Mouse (Mus musculus) CD8-positive naive resting alpha-beta T cell, adult 2 months (primary cell): ENCODE measurements around the gene Pklr.
"Not testable (repeated sequence)": the region's sequence is repeated elsewhere in the genome, so short reads cannot be mapped to it uniquely, and the experiment has no call there.

Experiments
- DNase-seq, 2 experiments: peaks; one replicate each; pipeline ENCODE4 v3.0.0; 2022; ENCODE audit warnings: low read depth in 2 of 2, low spot score in 2 of 2

Gene Pklr

DNA sequence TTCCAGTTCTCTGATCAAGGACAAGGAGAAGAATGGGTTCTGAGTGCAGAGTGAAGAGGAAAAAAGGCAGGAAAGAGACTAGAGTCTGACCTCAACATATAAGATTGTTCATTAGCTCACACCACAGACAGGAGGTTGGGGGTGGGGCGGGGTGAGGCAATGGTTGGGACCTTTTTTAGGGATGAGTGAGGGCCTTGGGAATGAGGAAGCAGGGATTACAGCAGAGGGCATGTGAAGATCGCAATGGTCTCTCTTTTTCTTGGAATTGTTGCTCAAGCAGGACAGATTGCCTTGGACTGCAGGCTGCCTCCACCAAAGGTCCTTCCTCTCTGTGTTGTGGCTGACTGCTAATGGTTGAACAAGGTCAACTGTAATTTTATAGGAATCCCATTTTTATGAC, 12.6 kb upstream of the Pklr start:
- no peak for DNase-seq

DNA sequence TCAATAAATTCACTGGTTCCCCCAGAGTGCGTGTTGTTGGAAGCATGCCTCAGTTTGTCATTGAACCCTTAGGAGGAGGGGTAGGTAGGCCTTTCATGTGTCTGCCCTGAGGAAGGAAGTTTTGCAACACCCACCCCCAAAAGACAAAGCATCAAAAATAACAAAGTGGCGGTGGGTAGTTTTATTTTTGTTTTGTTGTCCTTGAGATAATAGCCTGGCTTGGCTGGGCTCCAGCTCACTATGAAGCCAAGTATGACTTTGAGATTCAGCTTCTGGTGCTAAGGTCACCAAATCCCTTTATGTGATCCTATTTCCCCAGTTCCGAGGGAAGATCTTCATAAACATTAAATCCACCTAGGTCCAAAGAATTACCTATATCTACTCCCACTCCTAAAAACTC, 11.7 kb upstream of the Pklr start:
- no peak for DNase-seq

DNA sequence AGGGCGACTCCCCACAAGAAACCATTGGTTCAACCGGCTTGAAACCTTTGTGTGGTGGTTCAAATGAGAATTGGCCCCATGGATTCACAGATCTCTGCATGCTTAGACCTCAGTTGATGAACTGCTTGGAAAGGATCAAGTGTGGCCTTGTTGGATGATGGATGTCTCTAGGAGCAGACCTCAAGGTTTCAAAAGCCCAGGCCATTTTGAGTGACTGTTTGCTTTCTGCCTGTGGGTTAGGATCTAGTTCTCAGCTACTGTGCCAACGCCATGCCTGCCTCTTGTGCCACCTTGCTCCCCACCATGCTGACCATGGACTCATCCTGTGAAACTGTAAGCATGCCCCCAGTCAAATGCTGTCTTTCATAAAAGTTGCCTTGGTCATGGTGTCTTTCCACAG, 10.0 kb upstream of the Pklr start:
- no peak for DNase-seq

DNA sequence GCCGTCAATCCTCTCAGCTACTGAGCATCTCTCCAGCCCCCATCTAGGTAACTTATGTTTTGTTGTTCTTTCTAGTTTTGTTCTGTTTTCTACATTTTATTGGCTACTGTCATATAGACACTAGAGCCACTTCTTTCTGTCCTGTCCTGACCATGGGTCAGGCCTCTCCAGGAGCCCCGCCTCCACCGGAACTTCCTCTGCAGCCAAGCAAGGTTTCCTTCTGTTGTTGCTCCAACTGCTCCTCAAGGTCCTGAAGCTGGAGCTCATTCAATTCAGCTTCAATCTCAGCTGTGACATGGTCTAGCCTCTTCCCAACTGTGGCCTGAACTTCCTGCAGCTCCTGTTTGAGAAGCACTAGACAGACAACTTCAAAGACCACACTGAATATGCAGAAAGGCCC, 6.0 kb upstream of the Pklr start:
- DNase-seq: no peak

DNA sequence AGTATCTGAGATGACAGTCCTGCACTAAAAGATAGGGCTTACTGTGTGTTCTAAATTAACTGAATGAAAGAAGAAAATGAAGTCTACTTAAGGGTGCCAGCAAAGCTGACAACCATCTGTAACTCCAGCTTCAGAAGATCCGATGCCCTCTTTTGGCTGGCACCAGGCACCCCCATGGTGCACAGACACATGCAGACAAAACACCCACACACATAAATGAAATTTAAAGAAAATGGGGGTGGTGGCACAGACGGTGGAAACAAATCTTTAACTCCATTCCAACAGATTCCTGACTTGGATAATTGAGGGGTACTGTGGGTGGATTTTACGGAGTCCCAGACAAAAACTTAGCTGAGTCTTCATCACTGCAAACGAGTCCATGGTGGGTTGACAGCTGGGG, 4.1 kb upstream of the Pklr start:
- no peak for DNase-seq

DNA sequence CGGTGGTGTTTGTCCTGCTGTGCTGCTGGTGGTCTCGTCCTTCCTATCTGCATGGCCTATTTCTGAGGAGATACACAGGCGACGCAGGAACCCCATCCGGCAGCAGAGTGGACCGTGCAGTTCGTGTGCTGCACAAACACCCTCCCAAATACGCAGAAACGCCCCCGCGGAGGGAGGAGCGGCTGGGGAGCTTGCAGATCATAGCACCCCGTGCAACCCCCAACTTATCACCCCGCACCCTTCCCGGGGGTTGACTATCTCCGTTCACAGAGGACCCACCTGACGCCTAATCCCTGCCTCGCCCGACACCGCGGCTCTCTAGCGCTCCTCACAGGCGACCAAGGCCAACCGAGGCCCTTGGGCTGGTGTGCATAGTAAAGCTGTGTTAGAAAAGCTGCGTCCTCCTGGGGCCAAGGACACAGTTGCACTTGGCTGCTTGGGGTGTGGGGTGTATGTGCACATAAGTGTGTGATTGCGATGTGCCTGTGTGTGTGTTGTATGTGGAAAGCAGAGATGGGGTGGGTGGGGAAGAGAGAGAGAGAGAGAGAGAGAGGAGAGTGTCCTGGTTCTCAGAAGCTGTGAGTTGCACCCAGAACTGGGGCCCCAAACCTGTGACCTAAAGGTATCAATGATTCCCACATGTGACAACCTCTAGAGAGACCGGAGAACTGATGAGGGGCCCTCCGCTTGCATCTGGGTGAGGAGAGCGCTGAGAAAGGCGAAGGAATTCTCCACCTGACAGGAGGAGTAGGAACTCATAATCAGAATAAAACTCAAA, 3.5 kb upstream of the Pklr start:
- no peak for DNase-seq

DNA sequence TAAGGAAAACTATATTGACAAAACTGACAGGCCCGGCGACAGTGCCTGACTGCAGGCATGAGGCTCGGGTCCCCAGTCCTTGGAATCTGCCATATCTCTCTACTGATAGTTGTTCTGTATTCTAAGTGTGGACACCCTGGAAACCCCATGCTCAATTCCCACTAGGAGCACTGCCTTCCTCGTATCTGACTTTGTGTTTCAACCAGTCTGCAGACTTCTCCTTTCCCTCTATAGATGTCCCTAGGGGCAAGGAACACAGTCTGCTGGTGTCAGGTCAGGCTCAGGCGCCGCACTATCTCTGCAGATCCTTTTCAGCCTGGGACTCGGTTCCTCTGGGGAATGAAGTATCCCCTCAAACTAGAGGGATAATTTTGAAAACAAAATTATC, 2.9 kb upstream of the Pklr start:
- DNase-seq: no peak

DNA sequence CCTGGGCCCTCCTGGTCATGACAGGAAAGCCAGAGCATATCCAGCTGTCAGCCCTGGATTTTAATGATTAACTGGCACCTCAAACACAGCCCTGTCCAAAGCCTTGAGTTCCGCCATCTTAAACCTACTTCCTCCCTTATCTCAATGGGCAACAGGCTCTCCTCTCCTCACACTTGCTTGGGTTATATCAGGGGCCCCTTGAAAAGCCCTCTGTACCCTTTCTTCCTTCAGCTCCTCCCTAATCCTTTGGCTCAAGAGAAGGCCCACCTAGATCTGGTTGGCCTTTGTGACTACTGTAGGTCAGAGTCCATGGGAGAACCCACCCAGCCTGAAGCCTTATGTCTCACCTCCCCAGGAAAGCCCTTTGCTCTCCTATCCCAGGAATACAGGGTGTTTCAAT, 2.2 kb upstream of the Pklr start:
- DNase-seq: no peak

DNA sequence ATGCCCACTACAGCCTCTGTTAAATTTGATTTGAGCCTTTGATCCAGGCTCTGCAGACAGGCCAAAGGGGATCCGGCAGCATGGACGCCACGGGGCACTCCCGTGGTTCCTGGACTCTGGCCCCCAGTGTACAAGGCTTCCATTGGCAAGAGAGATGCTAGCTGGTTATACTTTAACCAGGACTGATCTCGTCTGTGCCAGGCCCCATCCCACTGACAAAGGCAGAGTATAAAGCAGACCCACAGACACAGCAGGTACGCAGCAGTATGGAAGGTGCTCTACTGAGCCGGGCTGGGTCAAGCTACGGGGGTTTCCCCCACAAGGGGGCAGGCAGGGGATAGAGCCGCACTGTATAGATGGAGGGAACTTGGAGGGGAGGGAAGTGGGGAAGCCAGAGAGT, 423 bp downstream of the Pklr start:
- peak in 1 of 2 experiments; percentile 20 for DNase-seq

DNA sequence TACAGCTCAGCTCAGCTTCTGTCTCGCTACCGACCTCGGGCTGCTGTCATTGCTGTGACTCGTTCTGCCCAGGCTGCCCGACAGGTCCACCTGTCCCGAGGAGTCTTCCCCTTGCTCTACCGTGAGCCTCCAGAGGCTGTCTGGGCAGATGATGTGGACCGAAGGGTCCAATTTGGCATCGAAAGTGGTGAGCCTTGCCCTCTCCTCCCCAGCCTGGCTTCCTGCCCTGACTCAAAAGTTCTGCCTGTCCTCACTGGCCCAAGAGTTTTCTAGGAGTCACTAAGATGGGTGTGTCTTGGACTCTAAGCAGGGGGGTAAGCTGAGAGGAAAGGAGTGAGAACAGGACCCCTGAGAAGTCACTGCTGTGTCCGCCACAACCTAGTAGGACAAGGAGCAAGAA, 8.9 kb downstream of the Pklr start:
- no peak for DNase-seq

DNA sequence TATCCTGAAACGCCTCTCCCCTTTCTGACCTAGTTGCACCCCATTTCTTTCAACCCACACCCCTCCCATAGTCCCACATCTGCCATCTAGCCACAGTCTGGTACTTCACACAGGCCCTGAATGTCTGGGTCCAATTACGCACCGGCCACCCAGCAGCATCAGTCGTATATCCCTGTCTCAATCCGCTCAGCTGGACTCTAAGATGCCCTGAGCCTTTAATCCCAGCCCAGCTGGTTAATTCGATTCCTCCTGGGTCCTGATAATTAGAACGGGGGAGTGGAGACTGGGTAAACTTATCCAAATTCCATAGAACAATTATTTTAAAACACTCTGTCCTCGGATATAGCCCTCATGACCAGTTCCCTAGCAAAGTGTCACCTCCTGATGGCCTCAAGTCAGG, 9.6 kb downstream of the Pklr start:
- no peak for DNase-seq

DNA sequence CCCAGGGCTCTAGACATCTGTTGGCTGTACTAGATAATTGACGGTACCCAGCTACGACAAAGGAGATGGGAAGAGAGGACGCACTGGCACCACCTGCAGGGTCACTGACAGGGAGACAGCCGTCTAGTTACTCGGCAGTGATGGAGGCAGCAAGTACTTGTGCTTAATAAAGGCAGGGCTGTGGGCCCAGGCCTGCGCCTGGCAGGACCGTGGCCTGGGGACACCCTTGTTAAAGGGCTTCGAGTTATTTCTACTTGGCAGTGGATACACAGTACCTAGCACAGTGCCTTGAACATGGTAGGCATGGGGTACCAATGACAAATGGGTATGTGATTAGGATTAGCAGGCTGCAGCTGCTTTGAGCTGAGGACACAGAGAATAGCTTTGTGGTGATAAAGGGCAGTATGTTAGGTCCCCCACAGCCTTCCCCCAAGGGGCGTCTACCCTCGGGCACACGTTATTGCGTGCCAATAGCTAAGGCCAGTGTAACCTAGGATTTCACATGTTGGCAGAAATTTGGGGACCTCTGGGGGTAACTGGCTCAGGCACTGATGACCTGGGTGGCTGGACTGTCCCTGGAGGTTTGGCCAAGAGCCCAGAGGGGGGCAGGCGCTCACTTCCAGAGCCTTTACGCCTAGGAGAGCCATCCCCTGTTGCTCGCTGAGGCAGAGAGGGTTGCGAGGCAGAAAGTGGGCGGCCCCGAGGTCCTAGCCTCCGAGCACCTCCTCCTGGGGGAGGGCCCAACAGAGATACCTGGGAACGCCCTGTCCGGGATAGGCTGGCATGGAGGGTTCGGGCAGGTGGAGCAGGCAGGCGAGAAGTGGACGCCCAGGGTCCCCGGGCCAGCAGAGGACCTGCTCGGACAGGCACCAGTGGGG, 11.4 kb downstream of the Pklr start:
- no peak for DNase-seq

DNA sequence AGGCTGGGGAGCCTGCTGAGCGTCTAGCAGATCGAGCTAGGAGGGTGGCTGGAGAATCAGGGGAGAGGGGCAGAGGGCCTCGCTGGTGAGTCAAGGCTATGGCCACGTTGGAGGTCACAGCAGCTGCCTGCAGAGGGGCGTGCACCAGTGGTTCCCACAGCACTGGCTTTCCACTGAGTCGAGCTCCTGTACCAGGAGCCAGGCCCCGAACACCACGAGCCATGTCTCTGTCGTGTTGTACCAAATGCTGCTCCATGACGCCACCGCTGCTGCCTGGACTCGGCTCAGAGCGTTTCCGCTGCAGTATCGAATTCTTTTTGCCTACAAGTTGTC, 12.0 kb downstream of the Pklr start:
- DNase-seq: no peak

DNA sequence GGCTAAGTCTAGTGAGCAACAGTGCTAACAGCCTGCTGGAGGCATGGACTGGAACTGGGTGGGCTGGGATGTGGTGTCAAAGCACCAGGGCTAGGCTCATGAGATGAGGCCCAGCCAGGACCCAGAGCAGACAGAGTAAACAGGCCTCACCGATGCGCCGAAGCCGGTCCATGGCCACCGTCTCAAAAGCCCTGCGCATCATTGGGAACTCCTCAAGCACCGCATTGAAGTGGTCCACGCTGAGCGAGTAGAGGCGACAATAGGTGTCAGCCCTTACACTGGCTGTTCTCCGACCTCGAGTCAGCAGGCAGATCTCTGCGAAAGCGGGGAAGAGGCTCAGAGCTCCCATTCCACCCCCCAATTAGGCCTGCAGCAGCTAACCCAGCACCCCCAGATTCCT, 12.6 kb downstream of the Pklr start:
- no peak for DNase-seq

DNA sequence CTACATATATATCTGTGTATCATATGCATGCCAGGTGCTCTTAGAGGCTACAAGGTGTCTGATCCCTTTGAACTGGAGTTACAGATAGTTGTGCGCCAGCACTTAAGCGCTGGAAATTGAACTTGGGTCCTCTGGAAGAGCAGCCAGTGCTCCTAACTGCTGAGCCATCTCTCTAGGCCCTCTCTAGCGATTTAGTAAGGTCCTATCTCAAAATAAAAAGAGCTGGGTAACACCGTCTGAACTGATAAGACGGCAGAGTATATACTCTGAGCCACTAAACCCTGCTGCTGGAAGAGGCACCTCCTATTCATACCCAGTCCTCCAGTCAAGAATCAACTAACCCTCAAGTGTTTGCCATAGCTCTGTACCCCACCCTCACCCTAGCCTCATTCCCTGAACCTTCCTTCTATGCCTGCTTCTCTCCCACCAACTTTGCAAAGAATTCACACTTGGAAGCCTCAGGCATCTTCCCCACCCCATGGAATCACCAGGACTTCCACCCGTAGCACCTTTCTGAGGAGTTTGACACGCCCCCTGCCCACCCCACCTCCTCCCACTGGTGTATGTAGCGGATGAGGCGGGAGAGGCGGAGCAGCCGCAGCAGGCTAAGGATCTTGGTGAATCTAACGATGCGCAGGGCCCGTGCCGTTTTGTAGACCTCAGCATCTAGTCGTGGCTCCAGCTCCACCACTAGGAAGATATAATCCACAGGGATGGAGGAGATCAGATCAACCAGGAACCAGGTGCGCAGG, 16.3 kb downstream of the Pklr start:
- DNase-seq: no peak

DNA sequence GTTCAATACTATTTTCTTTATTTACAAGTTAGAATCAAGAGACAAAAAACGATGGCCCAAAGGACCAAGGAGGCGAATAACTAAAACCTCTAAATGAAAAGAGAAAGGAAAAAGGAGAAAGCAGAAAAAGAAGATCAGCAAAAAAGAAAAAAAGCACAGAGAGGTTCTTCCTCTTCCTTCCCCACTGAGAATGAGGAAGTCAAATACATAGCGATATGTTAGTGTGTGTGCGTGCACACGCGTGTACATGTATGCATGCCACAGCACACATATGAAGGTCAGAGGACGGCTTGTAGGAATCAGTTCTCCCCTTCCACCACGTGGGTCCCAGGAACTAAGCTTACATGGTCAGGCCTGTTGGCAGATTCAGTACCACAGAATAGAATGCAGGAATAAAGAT, 21.0 kb downstream of the Pklr start:
- DNase-seq: no peak

DNA sequence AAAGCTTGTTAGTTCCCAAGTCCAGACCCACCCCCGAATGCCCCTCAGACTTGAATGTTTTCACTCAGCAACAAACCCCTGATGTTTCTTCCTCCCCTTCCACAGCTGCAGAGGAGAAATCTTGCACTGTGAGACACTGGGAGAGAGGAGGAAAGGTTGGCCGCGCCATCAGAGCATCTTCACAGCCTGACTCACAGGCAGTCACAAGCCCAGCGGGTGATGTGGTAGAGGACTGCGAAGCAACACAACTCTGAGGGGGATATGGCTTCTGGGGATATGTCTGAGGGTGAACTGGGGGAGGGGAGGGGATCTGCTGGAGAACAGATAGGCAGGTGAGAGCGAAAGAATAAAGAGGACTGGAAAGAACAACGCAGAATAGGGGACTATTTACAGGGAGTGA, 22.7 kb downstream of the Pklr start:
- no peak for DNase-seq

DNA sequence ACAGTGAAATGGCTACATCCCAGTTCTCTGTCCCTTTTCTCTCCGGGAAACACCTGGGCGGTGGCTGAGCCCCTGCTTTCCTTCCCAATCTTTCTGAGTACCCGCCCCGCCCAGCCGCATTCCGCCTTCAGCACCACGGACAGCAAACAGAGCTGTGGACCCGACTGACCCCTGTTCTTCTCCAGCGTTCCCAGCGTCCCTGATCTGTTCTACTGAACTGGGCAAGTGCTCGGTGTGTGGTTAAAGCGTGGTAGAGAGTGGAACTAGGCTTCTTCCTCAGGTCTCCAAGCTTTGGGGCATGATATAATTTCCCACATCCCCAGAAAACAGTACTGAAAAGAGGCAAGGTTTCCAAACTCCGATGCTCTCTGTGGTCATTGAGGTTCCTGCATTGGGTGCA, 23.3 kb downstream of the Pklr start:
- no peak for DNase-seq

DNA sequence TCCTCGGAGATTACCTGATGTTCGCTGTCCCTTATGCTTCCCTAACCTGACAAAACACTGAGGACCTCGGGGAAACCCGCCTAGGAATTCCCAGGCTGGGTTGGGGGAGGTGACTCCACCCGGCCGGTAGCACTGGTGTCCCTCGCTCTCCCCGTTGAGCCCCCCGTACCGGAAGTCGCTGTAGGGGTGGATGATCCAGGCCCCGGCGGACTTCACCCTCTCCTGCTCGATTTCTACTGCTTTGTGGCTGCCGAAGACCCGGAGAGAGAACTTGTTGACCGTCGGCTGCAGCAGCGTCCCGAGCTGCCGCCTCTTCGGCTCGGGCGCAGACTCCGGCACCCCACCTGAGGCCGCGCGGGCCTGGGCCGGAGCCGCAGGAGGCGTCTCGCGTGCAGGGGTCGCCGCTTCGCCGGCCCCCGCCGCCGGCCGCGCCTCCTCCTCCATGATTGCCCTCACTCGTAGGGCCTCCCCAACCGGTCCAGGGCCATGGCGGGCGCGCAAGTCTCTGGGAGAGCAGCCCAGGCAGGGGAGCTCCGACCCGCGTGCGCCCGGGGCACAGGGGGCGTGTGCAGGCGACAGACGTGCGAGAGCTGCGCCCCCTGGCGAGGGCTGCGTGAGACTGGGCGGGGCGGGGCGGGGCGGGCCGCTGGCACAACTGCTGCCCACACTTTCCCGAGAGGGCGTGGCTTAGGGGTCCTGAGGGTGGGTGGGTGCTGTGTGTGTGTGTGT, 23.8 kb downstream of the Pklr start, which contains the start of gene Hcn3:
Gene Hcn3, minus strand, starts transcription at position 581 of the 729 bp plus-strand sequence.
- peak; percentile 72 to 73 for DNase-seq

DNA sequence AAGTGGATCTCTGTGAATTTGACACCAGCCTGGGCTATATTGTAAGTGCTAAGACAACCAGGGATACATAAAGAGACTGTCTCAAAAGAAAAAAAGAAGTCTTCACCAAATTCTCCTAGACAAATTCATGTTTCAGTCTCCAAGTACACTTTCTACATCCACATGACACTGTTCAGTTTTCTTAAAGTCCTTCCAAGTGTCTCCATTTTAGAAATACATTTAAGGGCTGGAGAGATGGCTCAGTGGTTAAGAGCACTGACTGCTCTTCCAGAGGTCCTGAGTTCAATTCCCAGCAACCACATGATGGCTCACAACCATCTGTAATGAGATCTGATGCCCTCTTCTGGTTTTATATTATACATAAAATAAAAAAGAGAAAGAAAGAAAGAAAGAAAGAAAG, 25.3 kb downstream of the Pklr start:
- DNase-seq: not testable (repeated sequence)

DNA sequence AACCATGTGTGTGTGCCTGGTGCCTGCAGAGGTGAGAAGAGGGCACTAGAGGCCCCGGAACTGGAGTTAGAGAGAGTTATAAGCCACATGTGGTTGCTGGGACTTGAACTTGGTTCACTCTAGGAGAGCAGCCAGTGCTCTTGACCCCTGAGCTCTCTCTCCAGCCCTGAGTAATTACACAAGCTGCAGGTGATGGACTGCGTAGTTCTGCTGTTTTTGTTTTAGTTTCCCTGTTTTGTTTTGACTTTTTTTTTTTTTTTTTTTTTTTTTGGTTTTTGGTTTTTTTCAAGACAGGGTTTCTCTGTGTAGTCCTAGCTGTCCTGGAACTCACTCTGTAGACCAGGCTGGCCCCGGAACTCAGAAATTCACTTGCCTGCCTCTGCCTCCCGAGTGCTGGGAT, 25.8 kb downstream of the Pklr start:
- DNase-seq: no peak
